Mouse (Mus musculus) midbrain, embryonic 16.5 days (tissue): ENCODE measurements around the gene Dnmt3a. TPM values are rescaled to one million over a fixed set of nuclear protein-coding genes. Genes with fewer than 3 reads are reported as not detected.

Source experiments
- ATAC-seq: fragments of 200-750 bp; cut with Nextera tagmentation; 2 replicates; pipeline ENCODE4 v1.8.0; 2017; ENCODE audit warnings: moderate TSS enrichment
- H3K27ac ChIP-seq: fragments of 300-500 bp; sonication (generic); 2 replicates; pipeline ENCODE4 v1.5.1; 2014; ENCODE audit warnings: mild to moderate bottlenecking, low read length, mixed read lengths
- H3K27me3 ChIP-seq: fragments of 300-500 bp; sonication (generic); 2 replicates; pipeline ENCODE4 v1.6.1; 2014; ENCODE audit warnings: low read depth, low read length, mixed read lengths; ENCODE audit not compliant: control insufficient read depth, insufficient read depth
- H3K36me3 ChIP-seq: fragments of 300-500 bp; sonication (generic); 2 replicates; pipeline ENCODE4 v1.6.1; 2014; ENCODE audit warnings: mild to moderate bottlenecking, low read length, moderate library complexity, mixed read lengths; ENCODE audit not compliant: control insufficient read depth, insufficient read depth
- H3K4me1 ChIP-seq: fragments of 300-500 bp; sonication (generic); 2 replicates; pipeline ENCODE4 v1.6.1; 2014; ENCODE audit warnings: mild to moderate bottlenecking, low read length, mixed read lengths; ENCODE audit not compliant: control insufficient read depth, insufficient read depth
- H3K4me2 ChIP-seq: fragments of 300-500 bp; sonication (generic); 2 replicates; pipeline ENCODE4 v1.6.1; 2014; ENCODE audit warnings: mild to moderate bottlenecking, low read length, mixed read lengths
- H3K4me3 ChIP-seq: fragments of 300-500 bp; sonication (generic); 2 replicates; pipeline ENCODE4 v1.5.1; 2014; ENCODE audit warnings: low read depth, mild to moderate bottlenecking, low read length, moderate library complexity, mixed read lengths
- H3K9ac ChIP-seq: fragments of 300-500 bp; sonication (generic); 2 replicates; pipeline ENCODE4 v1.6.1; 2014; ENCODE audit warnings: low read depth, low read length, mixed read lengths
- H3K9me3 ChIP-seq: fragments of 300-500 bp; sonication (generic); replicated peaks from 2 replicates; pipeline ENCODE4 v1.6.1; 2014; ENCODE audit warnings: mild to moderate bottlenecking, low read length, mixed read lengths; ENCODE audit not compliant: control insufficient read depth, poor library complexity, severe bottlenecking
- WGBS: fragments of 180-500 bp; shearing (Covaris S2); extraction: QIAGEN DNeasy Blood & Tissue Kit; methylation state at CpG from one replicate; pipeline ENCODE4 v1.1.7; 2014; 5-methylcytosine and 5-hydroxymethylcytosine counted together
- polyA plus RNA-seq: library from polyadenylated mRNA; unstranded; fragments of >200 nt; fragmentation: Nextera tagmentation; extraction: Ambion mirVana; gene quantifications from 2 replicates; pipeline ENCODE4 v1.2.1, GENCODE M21; 2015

The Dnmt3a gene
- polyA plus RNA-seq, 1 experiment from 2014 or later, result 112 TPM

GRCm38 (mm10) chr12:3910466-3911093 lies 104.8 kb downstream of the Dnmt3a start:
- ATAC-seq, result peak; percentile 49; the same call in 1 of the 2 replicates
- Histone ChIP-seq H3K4me3 (no peak overlapping the region), H3K36me3 (peaks cover 21% of the 10 kb centered on the region), H3K27me3 (no peaks in the 10 kb centered on the region), H3K9ac (no peak overlapping the region), H3K9me3 (no peaks in the 10 kb centered on the region), H3K27ac (no peak overlapping the region), H3K4me2 (no peak overlapping the region), H3K4me1 (no peaks in the 10 kb centered on the region)
- WGBS, result 81% methylated on average over 10 of the region's 10 CpGs

DNA sequence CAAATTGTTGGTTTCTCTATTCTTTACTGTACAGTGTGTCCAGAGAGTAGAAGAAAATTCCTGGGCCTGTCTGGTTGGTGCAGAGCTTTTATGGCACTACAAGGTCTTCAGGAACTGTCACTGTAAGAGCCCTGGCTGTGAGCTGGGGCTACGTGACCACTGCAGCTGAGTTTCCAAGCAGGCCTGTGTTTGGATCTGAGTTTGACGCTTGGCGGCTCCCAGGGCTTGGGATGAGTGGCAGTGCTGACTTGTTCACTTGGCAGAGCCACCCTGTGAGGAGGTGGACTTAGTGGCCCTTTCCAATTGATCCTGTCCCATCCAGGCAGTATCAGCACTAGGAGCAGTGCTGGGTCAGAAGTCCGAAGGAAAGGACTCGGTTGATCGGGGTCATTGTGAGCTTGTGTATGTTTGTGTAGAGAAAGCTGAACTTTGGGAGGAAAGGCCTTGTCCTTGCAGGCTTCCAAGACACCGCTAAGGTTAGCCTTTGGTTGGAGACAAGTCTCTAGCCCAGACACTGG lies 106.1 kb downstream of the Dnmt3a start:
- Histone ChIP-seq H3K36me3 (peaks cover 11% of the 10 kb centered on the region; the same call in 1 of the 2 replicates), H3K4me3 (no peak overlapping the region)

GRCm38 (mm10) chr12:3915852-3916251 lies 110.0 kb downstream of the Dnmt3a start:
- no peak overlapping the region for H3K27ac ChIP-seq
- ATAC-seq, result no peak
- H3K4me1 ChIP-seq, result peaks cover 3% of the 10 kb centered on the region; the same call in 1 of the 2 replicates
- H3K9me3 ChIP-seq, result no peaks in the 10 kb centered on the region
- no peak overlapping the region for H3K4me2 ChIP-seq
- WGBS, result 88% methylated on average over 3 of the region's 3 CpGs
- no peaks in the 10 kb centered on the region for H3K27me3 ChIP-seq
- H3K9ac ChIP-seq, result no peak overlapping the region
- no peaks in the 10 kb centered on the region for H3K36me3 ChIP-seq
- no peak overlapping the region for H3K4me3 ChIP-seq

More for the DNA sequence above, 106.1 kb downstream of the Dnmt3a start:
- H3K4me1 ChIP-seq, result no peaks in the 10 kb centered on the region
- no peak overlapping the region for H3K27ac ChIP-seq
- WGBS, result 92% methylated on average over 7 of the region's 7 CpGs
- no peaks in the 10 kb centered on the region for H3K9me3 ChIP-seq
- no peak overlapping the region for H3K4me2 ChIP-seq
- no peaks in the 10 kb centered on the region for H3K27me3 ChIP-seq
- no peak overlapping the region for H3K9ac ChIP-seq
- no peak for ATAC-seq

DNA sequence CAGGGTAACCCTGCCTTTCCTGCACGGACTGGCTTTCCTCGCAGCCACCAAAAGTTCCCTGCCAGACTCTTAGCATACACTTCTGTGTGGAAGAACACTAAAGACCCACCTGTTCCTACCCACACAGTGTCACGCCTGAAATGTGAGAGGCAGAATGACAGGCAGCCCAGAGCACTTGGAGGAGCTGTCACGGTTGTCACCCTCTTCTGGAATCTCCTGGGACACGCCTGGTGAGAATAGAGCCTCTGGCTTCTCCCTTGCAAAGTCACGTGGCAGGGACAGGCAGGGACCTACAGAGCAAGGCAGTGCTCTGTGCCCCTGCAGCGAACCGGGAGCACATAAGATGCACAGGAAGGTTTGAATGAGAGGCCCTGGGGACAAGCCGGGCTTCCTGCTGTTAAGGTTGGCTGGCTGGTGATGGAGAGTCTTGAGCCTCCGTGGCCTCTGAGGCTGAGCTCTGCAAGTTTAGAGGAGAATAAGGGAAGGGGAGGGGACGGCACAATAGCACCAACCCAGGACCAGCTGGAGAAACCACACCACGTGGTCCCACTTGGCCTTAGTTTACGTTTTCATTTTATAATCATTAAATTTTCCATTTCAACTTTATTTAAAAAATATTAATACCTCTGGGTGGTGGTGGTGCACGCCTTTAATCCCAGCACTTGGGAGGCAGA lies 112.0 kb downstream of the Dnmt3a start:
- H3K4me3 ChIP-seq, result no peak overlapping the region
- H3K36me3 ChIP-seq, result no peaks in the 10 kb centered on the region
- no peaks in the 10 kb centered on the region for H3K27me3 ChIP-seq
- H3K4me2 ChIP-seq, result no peak overlapping the region
- H3K9ac ChIP-seq, result no peak overlapping the region
- WGBS, result 19% methylated on average over 14 of the region's 14 CpGs
- H3K9me3 ChIP-seq, result no peaks in the 10 kb centered on the region
- H3K4me1 ChIP-seq, result peaks cover 5% of the 10 kb centered on the region; the same call in 1 of the 2 replicates
- ATAC-seq, result peak; percentile 65
- H3K27ac ChIP-seq, result no peak overlapping the region

- no peak overlapping the region for H3K27ac ChIP-seq
- no peak for ATAC-seq
- H3K9ac ChIP-seq, result no peak overlapping the region
- no peaks in the 10 kb centered on the region for H3K9me3 ChIP-seq
- WGBS, result 72% methylated on average over 3 of the region's 3 CpGs
- H3K27me3 ChIP-seq, result no peaks in the 10 kb centered on the region
- no peak overlapping the region for H3K4me2 ChIP-seq
- no peaks in the 10 kb centered on the region for H3K36me3 ChIP-seq
- H3K4me3 ChIP-seq, result no peak overlapping the region
- H3K4me1 ChIP-seq, result peaks cover 5% of the 10 kb centered on the region; the same call in 1 of the 2 replicates
These were observed 112.8 kb downstream of the Dnmt3a start for GRCm38 (mm10) chr12:3918577-3918976.

DNA sequence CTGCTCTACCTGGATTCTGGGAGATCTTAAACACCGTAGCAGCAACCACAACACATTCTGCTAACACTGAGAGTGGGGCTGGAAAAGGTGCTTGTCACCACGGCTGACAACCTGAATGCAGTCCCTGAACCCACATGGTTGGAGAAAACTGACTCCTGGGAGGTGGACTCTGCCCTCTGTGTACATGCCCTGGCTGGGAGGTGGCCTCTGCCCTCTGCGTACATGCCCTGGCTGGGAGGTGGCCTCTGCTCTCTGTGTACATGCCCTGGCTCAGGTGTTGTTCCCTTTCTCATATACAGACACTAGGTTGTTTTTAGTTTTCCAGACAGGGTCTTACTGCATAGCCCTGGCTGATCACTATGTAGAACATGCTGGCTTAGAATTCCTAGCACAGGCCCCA lies 113.6 kb downstream of the Dnmt3a start:
- Histone ChIP-seq H3K4me1 (peaks cover 5% of the 10 kb centered on the region; the same call in 1 of the 2 replicates), H3K36me3 (no peaks in the 10 kb centered on the region), H3K9me3 (no peaks in the 10 kb centered on the region), H3K4me2 (no peak overlapping the region), H3K27ac (no peak overlapping the region), H3K9ac (no peak overlapping the region), H3K27me3 (no peaks in the 10 kb centered on the region), H3K4me3 (no peak overlapping the region)
- no peak for ATAC-seq
- WGBS, result 91% methylated on average over 3 of the region's 3 CpGs

GRCm38 (mm10) chr12:3926127-3926526 lies 120.3 kb downstream of the Dnmt3a start:
- Histone ChIP-seq H3K27ac (no peak overlapping the region), H3K4me1 (peaks cover 2% of the 10 kb centered on the region; the same call in 1 of the 2 replicates), H3K36me3 (no peaks in the 10 kb centered on the region), H3K4me3 (no peak overlapping the region), H3K9me3 (no peaks in the 10 kb centered on the region), H3K9ac (no peak overlapping the region), H3K27me3 (no peaks in the 10 kb centered on the region), H3K4me2 (no peak overlapping the region)
- 0% methylated on average over 1 of the region's 1 CpGs for WGBS
- no peak for ATAC-seq

GRCm38 (mm10) chr12:3928841-3929240 lies 123.0 kb downstream of the Dnmt3a start:
- H3K4me2 ChIP-seq, result no peak overlapping the region
- H3K4me3 ChIP-seq, result no peak overlapping the region
- no peak for ATAC-seq
- H3K27ac ChIP-seq, result no peak overlapping the region
- H3K36me3 ChIP-seq, result no peaks in the 10 kb centered on the region
- H3K9me3 ChIP-seq, result no peaks in the 10 kb centered on the region
- no peaks in the 10 kb centered on the region for H3K4me1 ChIP-seq
- 72% methylated on average over 3 of the region's 3 CpGs for WGBS
- H3K9ac ChIP-seq, result no peak overlapping the region
- H3K27me3 ChIP-seq, result no peaks in the 10 kb centered on the region
